Mouse (Mus musculus) heart, postnatal 0 days (tissue): Measurements from ENCODE around the gene Gpr26.

Source experiments
- CTCF ChIP-seq: IDR thresholded peaks from 2 replicates; pipeline ENCODE4 v1.5.1; 2016; ENCODE audit warnings: antibody characterized with exemption, control low read depth, low read depth
- EP300 ChIP-seq: IDR thresholded peaks from 2 replicates; pipeline ENCODE4 v1.6.1; 2016; ENCODE audit warnings: antibody characterized with exemption, low read depth

DNA sequence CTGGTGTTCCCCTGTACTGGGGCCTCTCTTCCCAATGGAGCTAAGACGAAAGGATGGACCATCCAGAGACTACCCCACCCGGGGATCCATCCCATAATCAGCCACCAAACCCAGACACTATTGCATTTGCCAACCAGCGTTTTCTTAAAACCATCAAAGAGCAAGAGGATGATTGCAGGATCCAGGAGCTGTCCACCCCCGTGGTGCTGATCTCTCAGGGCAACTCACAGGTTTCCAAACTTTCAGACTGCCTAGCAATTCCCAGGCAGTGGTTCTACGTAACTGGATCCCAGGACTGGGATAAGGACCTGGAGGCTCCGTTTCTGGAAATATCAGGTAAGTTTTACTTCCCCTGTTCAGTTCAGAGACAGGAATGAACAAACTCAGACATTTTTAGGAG is 5.7 kb upstream of the Gpr26 start:
- TF ChIP-seq CTCF = no peak
- TF ChIP-seq EP300 = no peak
